Mouse (Mus musculus) kidney, adult 18-20 months (tissue): ENCODE measurements around the gene Blvrb.
"Not testable (repeated sequence)": the region's sequence is repeated elsewhere in the genome, so short reads cannot be mapped to it uniquely, and the experiment has no call there.

Experiments used
- DNase-seq: peaks from one replicate; pipeline ENCODE4 v3.0.0; 2021

Blvrb gene

GRCm38 (mm10) chr7:27483860-27484259 is 36.1 kb downstream of the Blvrb start:
- DNase-seq = no peak

DNA sequence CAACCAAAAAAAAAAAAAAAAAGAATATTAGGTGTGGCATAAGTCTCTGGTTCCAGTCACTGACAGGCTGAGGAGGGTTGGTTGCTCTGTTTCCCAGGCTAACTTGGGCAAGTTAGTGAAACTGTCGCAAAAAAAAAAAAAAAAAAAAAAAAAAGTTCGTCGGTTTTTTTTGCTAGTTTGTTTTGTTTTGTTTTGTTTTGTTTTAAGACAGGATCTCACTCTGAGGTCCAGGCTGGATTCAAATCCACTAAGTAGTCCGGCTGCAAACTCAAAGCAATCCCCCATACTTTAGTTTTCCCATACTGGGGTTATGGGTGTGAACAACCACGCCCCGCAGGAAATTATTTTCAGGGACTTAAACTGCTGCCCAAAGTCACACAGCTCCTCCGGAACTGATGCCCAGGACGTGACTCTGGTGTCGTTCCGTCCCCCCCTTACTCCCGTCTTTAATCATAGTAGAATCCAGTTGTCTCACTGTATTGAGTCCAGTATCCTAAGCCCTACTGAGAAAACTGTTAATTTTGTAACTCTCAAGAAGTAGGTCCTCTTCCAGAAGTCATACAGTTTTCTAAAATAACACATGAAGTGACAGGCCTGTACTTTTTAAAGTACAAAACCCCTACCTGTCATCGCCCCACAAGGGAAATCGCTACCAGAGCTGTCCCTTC is 38.5 kb downstream of the Blvrb start:
- no peak for DNase-seq

GRCm38 (mm10) chr7:27486770-27487697 is 39.3 kb downstream of the Blvrb start, which contains the start of gene Sertad1:
Gene Sertad1 (plus strand): TSS chr7:27486910.
- peak; percentile 100 for DNase-seq

DNA sequence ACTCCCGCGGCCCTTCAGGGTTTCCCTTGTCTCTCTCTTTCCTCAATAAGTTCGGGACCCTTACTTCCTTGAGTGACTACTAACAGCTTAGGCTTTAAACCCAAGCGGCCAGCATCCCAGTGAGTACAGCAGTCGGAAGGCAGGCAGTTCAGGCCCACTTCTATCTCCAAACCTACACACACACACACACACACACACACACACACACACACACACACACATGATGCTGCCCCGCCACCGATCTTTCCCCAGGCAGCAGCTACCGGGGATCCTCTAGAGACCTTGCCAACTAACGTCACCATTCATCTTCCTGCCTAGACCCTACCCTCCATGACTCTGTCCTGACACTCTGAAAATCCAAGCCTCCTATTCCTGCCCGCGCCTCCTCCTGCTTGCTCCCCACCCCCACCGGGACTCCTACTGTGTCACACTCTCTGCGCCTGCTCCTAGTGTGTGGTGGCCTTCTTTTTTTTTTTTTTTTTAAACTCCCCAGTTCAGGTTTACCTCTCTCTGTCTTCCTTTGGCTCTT is 40.0 kb downstream of the Blvrb start:
- peak; percentile 65 for DNase-seq

- DNase-seq = no peak
These were observed 41.6 kb downstream of the Blvrb start for GRCm38 (mm10) chr7:27489270-27489869.

GRCm38 (mm10) chr7:27490227-27490542 is 42.4 kb downstream of the Blvrb start:
- DNase-seq = no peak

GRCm38 (mm10) chr7:27490543-27491329 is 43.0 kb downstream of the Blvrb start:
- DNase-seq = peak; percentile 96

DNA sequence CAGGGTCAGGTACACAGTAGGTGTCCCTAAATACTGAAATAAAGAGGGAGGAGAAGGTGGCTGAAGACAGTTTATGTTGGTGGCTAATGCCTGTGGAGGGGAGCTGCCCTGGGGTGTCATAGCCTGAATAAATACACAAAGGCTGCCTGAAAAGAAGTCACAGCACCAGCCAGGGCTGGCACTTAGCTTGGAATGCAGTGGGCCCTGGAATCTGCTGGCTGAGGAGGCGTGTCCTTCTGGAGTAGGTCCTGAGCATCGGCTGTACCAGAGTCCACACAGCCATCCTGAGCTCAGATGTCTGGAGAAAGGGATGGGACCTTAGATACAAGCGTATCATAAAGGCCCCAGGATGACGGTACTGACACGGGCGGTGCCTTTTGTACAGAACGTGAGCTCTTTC is 44.1 kb downstream of the Blvrb start:
- peak; percentile 43 for DNase-seq

GRCm38 (mm10) chr7:27493022-27493421 is 45.2 kb downstream of the Blvrb start:
- no peak for DNase-seq

DNA sequence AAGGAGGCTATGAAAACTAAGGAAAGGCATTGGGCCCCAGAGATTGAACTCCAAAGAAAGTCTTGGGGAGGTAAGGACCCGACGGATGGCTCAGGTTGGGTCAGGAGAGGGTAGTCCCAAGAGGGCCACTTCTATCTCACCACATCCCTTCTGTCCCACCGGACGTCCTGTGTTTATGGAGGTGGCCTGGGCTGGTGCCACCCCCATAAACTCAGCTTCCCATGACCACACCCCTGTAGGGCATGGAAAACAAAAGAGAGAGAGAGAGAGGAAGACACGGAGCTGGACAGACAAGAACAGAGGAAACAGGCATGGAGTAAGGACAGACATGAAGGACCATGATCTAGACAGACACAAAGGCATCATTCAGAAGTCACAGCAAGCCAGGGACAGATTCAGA is 45.7 kb downstream of the Blvrb start:
- DNase-seq = no peak

DNA sequence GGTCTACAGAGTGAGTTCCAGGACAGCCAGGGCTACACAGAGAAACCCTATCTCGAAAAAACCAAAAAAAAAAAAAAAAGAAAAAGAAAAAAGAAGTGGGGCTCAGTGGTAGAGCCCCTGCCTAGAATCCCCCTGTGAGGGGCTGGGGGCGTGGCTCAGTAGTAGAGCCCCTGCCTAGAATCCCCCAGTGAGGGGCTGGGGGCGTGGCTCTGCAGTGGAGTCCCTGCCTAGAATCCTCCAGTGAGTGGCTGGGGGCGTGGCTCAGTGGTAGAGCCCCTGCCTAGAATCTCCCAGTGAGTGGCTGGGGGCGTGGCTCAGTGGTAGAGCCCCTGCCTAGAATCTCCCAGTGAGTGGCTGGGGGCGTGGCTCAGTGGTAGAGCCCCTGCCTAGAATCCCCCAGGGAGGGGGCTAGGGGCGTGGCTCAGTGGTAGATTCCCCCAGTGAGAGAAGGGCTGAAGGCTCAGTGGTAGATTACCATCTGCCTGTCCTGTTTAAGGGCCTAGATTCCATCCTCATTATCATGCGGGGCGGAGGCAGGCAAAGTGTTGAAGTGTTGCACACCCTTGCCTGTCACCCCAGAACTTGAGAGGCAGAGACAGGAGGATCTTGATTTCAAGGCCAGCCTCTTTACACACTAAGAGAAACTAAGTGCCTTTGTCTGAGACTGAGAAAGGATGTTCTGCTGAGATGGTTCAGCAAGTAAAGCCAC is 47.0 kb downstream of the Blvrb start:
- not testable (repeated sequence) for DNase-seq

DNA sequence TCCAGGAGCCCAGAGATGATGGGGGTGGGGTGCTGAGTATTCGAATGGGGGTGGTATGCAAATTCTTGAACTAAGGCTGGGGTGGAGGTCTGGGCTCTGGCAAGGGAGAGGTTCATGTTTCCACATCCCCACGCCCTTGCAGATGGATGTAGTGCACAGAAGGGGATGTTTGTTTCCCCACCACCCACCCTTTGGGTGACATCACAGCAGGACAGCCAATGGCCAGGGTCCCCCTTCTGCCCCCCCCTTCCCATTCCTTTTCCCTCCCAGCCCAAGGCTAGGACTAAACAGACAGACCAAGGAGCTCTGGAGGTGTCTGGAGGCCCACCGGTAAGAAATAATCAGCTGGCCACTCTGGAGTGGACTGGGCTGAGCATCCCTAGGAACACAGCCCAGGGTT is 51.3 kb downstream of the Blvrb start, which contains the start of gene Prx:
Prx (plus strand) TSS at position 289 of the 400 bp plus-strand sequence.
- no peak for DNase-seq

DNA sequence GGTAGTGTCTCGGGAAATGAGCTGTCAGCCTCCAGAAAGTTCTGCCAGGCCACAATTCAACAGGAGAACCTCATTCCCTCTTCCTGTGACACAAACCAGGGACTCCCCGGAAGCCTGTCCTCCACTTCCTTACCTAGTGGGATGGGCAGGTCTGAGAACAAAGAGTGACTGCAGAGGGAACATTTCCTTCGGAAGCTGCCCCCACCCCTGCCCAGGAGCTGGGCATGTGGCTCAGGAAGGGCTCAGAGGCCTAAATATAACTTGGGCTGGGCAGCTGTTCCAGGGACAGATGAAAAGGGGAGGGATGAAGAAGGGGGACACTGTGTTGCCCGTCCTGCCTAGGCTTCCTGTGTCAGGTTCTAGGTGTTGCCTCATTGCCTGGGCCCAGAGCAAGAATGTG is 53.8 kb downstream of the Blvrb start:
- DNase-seq = peak; percentile 33

DNA sequence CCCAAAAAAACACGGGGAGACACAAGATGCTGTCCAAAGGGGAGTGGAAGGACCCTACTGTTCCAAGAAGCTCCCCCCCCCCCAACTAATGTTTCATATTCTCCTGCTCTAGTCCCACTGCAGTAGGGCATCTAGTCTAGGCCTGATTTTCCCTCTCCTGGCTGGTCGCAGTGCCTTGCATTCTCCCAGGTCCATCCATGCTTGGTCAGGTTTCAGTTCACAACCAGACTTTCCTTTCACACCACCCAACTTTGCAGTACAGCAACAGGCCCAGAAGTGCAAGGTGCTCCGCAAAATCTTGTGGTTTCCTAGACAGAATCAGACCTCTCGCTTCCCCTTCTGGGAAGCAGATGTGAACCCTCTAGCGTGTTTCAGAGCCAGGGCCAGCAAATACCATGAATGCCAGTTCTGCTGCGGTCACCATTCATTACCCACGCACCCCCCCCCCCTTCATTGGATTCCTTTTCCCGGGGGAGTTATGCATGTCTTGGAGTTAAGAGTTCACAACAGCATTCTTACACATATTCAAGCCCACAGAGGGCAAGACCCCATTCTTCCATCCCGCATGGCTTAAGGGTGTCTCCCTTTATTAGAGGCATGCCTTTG is 59.1 kb downstream of the Blvrb start:
- DNase-seq = no peak

GRCm38 (mm10) chr7:27507711-27508647 is 60.2 kb downstream of the Blvrb start:
- DNase-seq = peak; percentile 100

- peak; percentile 52 for DNase-seq
These were observed 60.8 kb downstream of the Blvrb start for GRCm38 (mm10) chr7:27508648-27509005.

GRCm38 (mm10) chr7:27510809-27511208 is 63.0 kb downstream of the Blvrb start:
- no peak for DNase-seq

GRCm38 (mm10) chr7:27514961-27515360 is 67.2 kb downstream of the Blvrb start:
- DNase-seq = no peak
